Mouse (Mus musculus): ENCODE measurements at regions not wholly inside any gene's neighbourhood (a gene's known extent, or its start where the extent isn't known, plus 50 kb on each side); places are given as distances from the start of the nearest gene placed in this dataset.

GRCm38 (mm10) chr16:21274012-21274528 is 69.5 kb downstream of the Ephb3 start:
- no peak for DNase-seq

GRCm38 (mm10) chr16:21277789-21278342 is 73.3 kb downstream of the Ephb3 start:
- DNase-seq = no peak

GRCm38 (mm10) chr16:21278387-21278786 is 73.8 kb downstream of the Ephb3 start:
- DNase-seq = no peak

- no peak for DNase-seq
Observed at GRCm38 (mm10) chr16:21280200-21280627, 75.7 kb downstream of the Ephb3 start.

- no peak for DNase-seq
Observed at GRCm38 (mm10) chr16:21281958-21282730, 77.6 kb downstream of the Ephb3 start.

- no peak for DNase-seq
Observed at GRCm38 (mm10) chr16:21286099-21286498, 81.5 kb downstream of the Ephb3 start.

GRCm38 (mm10) chr16:21289528-21289927 is 85.0 kb downstream of the Ephb3 start:
- DNase-seq = no peak

- DNase-seq = no peak
Observed at GRCm38 (mm10) chr16:21293010-21293409, 88.5 kb downstream of the Ephb3 start.

GRCm38 (mm10) chr16:21293569-21293968 is 89.0 kb downstream of the Ephb3 start:
- no peak for DNase-seq

- no peak for DNase-seq
Observed at GRCm38 (mm10) chr16:21294677-21295411, 90.3 kb downstream of the Ephb3 start.

- no peak for DNase-seq
Observed at GRCm38 (mm10) chr16:21295956-21296733, 91.6 kb downstream of the Ephb3 start.

- DNase-seq = no peak
Observed at GRCm38 (mm10) chr16:21296786-21297185, 92.2 kb downstream of the Ephb3 start.

GRCm38 (mm10) chr16:21298866-21299265 is 94.3 kb downstream of the Ephb3 start:
- peak; percentile 15 to 24 for DNase-seq

- DNase-seq = no peak
Observed at GRCm38 (mm10) chr16:21305859-21306258, 101.3 kb downstream of the Ephb3 start.

GRCm38 (mm10) chr16:21308513-21308912 is 104.0 kb downstream of the Ephb3 start:
- no peak for DNase-seq

GRCm38 (mm10) chr16:21310636-21311615 is 106.4 kb downstream of the Ephb3 start:
- peak; percentile 39 to 44 for DNase-seq

- DNase-seq = no peak
Observed at GRCm38 (mm10) chr16:21311781-21312180, 107.2 kb downstream of the Ephb3 start.

- no peak for DNase-seq
Observed at GRCm38 (mm10) chr16:21315751-21316151, 107.2 kb upstream of the Vps8 start.

- no peak for DNase-seq
Observed at GRCm38 (mm10) chr16:21318009-21318639, 104.8 kb upstream of the Vps8 start.

GRCm38 (mm10) chr16:21318640-21319365 is 104.1 kb upstream of the Vps8 start:
- DNase-seq = no peak

Data from cerebellum, postnatal 36 days (tissue).